ENCODE assay signal across 28 mouse cellular contexts in genomic region chr11:74405201-74405600, GRCm38 (mm10). TPM values are rescaled to one million over a fixed set of nuclear protein-coding genes. Genes with fewer than 3 reads are reported as not detected.
"Had no signal": no experiment of that assay in that cellular context is flagged by ENCODE, and none has a peak within 500 bp of the region (broad histone marks: within the 10 kb centered on the region; RNA-seq: fewer than 3 reads in every experiment).

No protein-coding gene starts in this region.

- ATAC-seq: intestine, postnatal 0 days; liver, postnatal 0 days; lung, postnatal 0 days; midbrain, embryonic 15.5 days had no signal

- H3K4me3 ChIP-seq: limb, embryonic 12.5 days; limb, embryonic 15.5 days; midbrain, embryonic 12.5 days; midbrain, embryonic 15.5 days; neural tube, embryonic 13.5 days had no signal

- H3K9ac ChIP-seq: limb, embryonic 12.5 days; limb, embryonic 15.5 days; liver, embryonic 14.5 days; liver, postnatal 0 days; lung, embryonic 14.5 days; midbrain, embryonic 12.5 days; midbrain, embryonic 15.5 days; neural tube, embryonic 13.5 days had no signal

- H3K9me3 ChIP-seq: limb, embryonic 12.5 days; limb, embryonic 15.5 days; midbrain, embryonic 12.5 days; midbrain, embryonic 15.5 days; neural tube, embryonic 13.5 days had no signal

- DNase-seq: kidney, adult 8-10 months; kidney, postnatal 14 days; kidney, postnatal 4 days; left cerebral cortex, postnatal 4 days; liver, postnatal 0 days; lung, embryonic 14.5 days; retina, postnatal 1 day; right cerebral cortex, postnatal 25 days had no signal

- H3K27ac ChIP-seq: limb, embryonic 12.5 days; limb, embryonic 15.5 days; liver, embryonic 14.5 days; macrophage; midbrain, embryonic 12.5 days; midbrain, embryonic 15.5 days; neural tube, embryonic 13.5 days had no signal

- H3K27me3 ChIP-seq: limb, embryonic 15.5 days; midbrain, embryonic 12.5 days; midbrain, embryonic 15.5 days; neural tube, embryonic 13.5 days had no signal

- H3K4me2 ChIP-seq: limb, embryonic 12.5 days; limb, embryonic 15.5 days; liver, embryonic 11.5 days; lung, embryonic 14.5 days; midbrain, embryonic 12.5 days; midbrain, embryonic 15.5 days; neural tube, embryonic 13.5 days had no signal

- H3K36me3 ChIP-seq: limb, embryonic 12.5 days; limb, embryonic 15.5 days; midbrain, embryonic 12.5 days; midbrain, embryonic 15.5 days had no signal

RNA-seq across cellular contexts. Expression of gene Olfr412, which starts 43.3 kb away (rescaled TPM):
- total RNA-seq: layer of hippocampus, adult 18-20 months; layer of hippocampus, postnatal 14 days; left cerebral cortex, adult 8-10 months; left cerebral cortex, postnatal 14 days; left cerebral cortex, postnatal 4 days; megakaryocyte, adult 5-6 weeks; neutrophil, adult 5-6 weeks had no signal
- polyA plus RNA-seq: intestine, embryonic 14.5 days; intestine, postnatal 0 days; limb, embryonic 12.5 days; limb, embryonic 15.5 days; liver, embryonic 11.5 days; liver, embryonic 14.5 days; liver, postnatal 0 days; lung, embryonic 14.5 days; lung, postnatal 0 days; macrophage; midbrain, embryonic 12.5 days; midbrain, embryonic 15.5 days; neural tube, embryonic 13.5 days; spleen, adult 2 months; stomach, embryonic 16.5 days; testis, adult 2 months had no signal

RNA-seq across cellular contexts. Expression of gene Olfr411, which starts 52.8 kb away (rescaled TPM):
- total RNA-seq: layer of hippocampus, adult 18-20 months; layer of hippocampus, postnatal 14 days; left cerebral cortex, adult 8-10 months; left cerebral cortex, postnatal 14 days; left cerebral cortex, postnatal 4 days; megakaryocyte, adult 5-6 weeks; neutrophil, adult 5-6 weeks had no signal
- polyA plus RNA-seq: intestine, embryonic 14.5 days; intestine, postnatal 0 days; limb, embryonic 12.5 days; limb, embryonic 15.5 days; liver, embryonic 11.5 days; liver, embryonic 14.5 days; liver, postnatal 0 days; lung, embryonic 14.5 days; lung, postnatal 0 days; macrophage; midbrain, embryonic 12.5 days; midbrain, embryonic 15.5 days; neural tube, embryonic 13.5 days; spleen, adult 2 months; stomach, embryonic 16.5 days; testis, adult 2 months had no signal
